Mouse (Mus musculus): ENCODE results near the gene Cend1. TPM values are rescaled to one million over a fixed set of nuclear protein-coding genes. Genes with fewer than 3 reads are reported as not detected.

The Cend1 gene
- polyA plus RNA-seq, 1 experiment from 2014 or later: 20.5 TPM

GRCm38 (mm10) chr7:141469901-141470636 lies 40.8 kb upstream of the Cend1 start:
- ATAC-seq (ENCODE audit: low FRiP score): no peak
- no peak overlapping the region for H3K4me2 ChIP-seq
- no peaks in the 10 kb centered on the region for H3K9me3 ChIP-seq
- H3K4me3 ChIP-seq (replicated peaks): no peak overlapping the region
- no peak overlapping the region for H3K9ac ChIP-seq
- peaks cover 19% of the 10 kb centered on the region for H3K27me3 ChIP-seq
- peaks cover 34% of the 10 kb centered on the region for H3K36me3 ChIP-seq (replicated peaks)
- WGBS: 87% methylated on average over 18 of the region's 18 CpGs
- no peak overlapping the region for H3K27ac ChIP-seq
- peaks cover 49% of the 10 kb centered on the region for H3K4me1 ChIP-seq

- H3K27ac ChIP-seq: peak overlapping the region; percentile 84
- peak overlapping the region; percentile 71; the same call in 1 of the 2 replicates for H3K9ac ChIP-seq
- WGBS: 79% methylated on average over 6 of the region's 6 CpGs
- peaks cover 26% of the 10 kb centered on the region for H3K27me3 ChIP-seq
- peak overlapping the region; percentile 65 for H3K4me2 ChIP-seq
- peaks cover 34% of the 10 kb centered on the region for H3K36me3 ChIP-seq (replicated peaks)
- peaks cover 53% of the 10 kb centered on the region for H3K4me1 ChIP-seq
- peak overlapping the region; percentile 60 for H3K4me3 ChIP-seq (replicated peaks)
- no peaks in the 10 kb centered on the region for H3K9me3 ChIP-seq
- no peak for ATAC-seq (ENCODE audit: low FRiP score)
Measured at GRCm38 (mm10) chr7:141469352-141469751, 40.1 kb upstream of the Cend1 start.

GRCm38 (mm10) chr7:141468522-141469211 lies 39.4 kb upstream of the Cend1 start:
- Histone ChIP-seq H3K4me2 (peak overlapping the region; percentile 65), H3K27ac (peak overlapping the region; percentile 84), H3K9ac (peak overlapping the region; percentile 71), H3K9me3 (no peaks in the 10 kb centered on the region), H3K27me3 (peaks cover 33% of the 10 kb centered on the region), H3K36me3 (replicated peaks) (peaks cover 34% of the 10 kb centered on the region), H3K4me3 (replicated peaks) (peak overlapping the region; percentile 60), H3K4me1 (peaks cover 46% of the 10 kb centered on the region)
- peak; percentile 82 for ATAC-seq (ENCODE audit: low FRiP score)
- WGBS: 21% methylated on average over 8 of the region's 8 CpGs

GRCm38 (mm10) chr7:141468164-141468521 lies 38.9 kb upstream of the Cend1 start:
- H3K9ac ChIP-seq: peak overlapping the region; percentile 71
- H3K27ac ChIP-seq: peak overlapping the region; percentile 84
- peaks cover 38% of the 10 kb centered on the region for H3K27me3 ChIP-seq
- peaks cover 41% of the 10 kb centered on the region for H3K4me1 ChIP-seq
- H3K4me2 ChIP-seq: peak overlapping the region; percentile 65
- H3K36me3 ChIP-seq (replicated peaks): peaks cover 34% of the 10 kb centered on the region
- H3K9me3 ChIP-seq: no peaks in the 10 kb centered on the region
- WGBS: 29% methylated on average over 5 of the region's 5 CpGs
- peak overlapping the region; percentile 60 for H3K4me3 ChIP-seq (replicated peaks)
- peak; percentile 6; the same call in 1 of the 2 replicates for ATAC-seq (ENCODE audit: low FRiP score)

GRCm38 (mm10) chr7:141467230-141468030 lies 38.1 kb upstream of the Cend1 start, which contains the start of gene Cd151:
Gene Cd151, plus strand, starts transcription at chr7:141467392.
- peak within 1 kb of the TSS; percentile 84 for H3K27ac ChIP-seq
- no peaks in the 10 kb centered on the region for H3K9me3 ChIP-seq
- H3K27me3 ChIP-seq: peaks cover 45% of the 10 kb centered on the region
- ATAC-seq (ENCODE audit: low FRiP score): peak; percentile 72
- WGBS: under 1% methylated on average over 52 of the region's 52 CpGs
- H3K4me2 ChIP-seq: peak within 1 kb of the TSS; percentile 65
- peak within 1 kb of the TSS; percentile 60 for H3K4me3 ChIP-seq (replicated peaks)
- H3K9ac ChIP-seq: peak within 1 kb of the TSS; percentile 71
- peaks cover 29% of the 10 kb centered on the region for H3K36me3 ChIP-seq (replicated peaks)
- peaks cover 42% of the 10 kb centered on the region for H3K4me1 ChIP-seq

GRCm38 (mm10) chr7:141466607-141467148 lies 37.4 kb upstream of the Cend1 start:
- Histone ChIP-seq H3K4me1 (peaks cover 50% of the 10 kb centered on the region), H3K36me3 (replicated peaks) (peaks cover 23% of the 10 kb centered on the region), H3K27ac (no peak overlapping the region), H3K9me3 (no peaks in the 10 kb centered on the region), H3K9ac (peak overlapping the region; percentile 71), H3K4me2 (peak overlapping the region; percentile 65), H3K4me3 (replicated peaks) (peak overlapping the region; percentile 60), H3K27me3 (peaks cover 53% of the 10 kb centered on the region)
- 61% methylated on average over 10 of the region's 10 CpGs for WGBS
- ATAC-seq (ENCODE audit: low FRiP score): no peak

GRCm38 (mm10) chr7:141466045-141466394 lies 36.7 kb upstream of the Cend1 start:
- Histone ChIP-seq H3K27me3 (peaks cover 59% of the 10 kb centered on the region), H3K27ac (no peak overlapping the region), H3K4me3 (replicated peaks) (no peak overlapping the region), H3K9me3 (no peaks in the 10 kb centered on the region), H3K4me2 (no peak overlapping the region), H3K9ac (no peak overlapping the region), H3K36me3 (replicated peaks) (peaks cover 17% of the 10 kb centered on the region), H3K4me1 (peaks cover 54% of the 10 kb centered on the region)
- no peak for ATAC-seq (ENCODE audit: low FRiP score)
- WGBS: 77% methylated on average over 7 of the region's 7 CpGs

GRCm38 (mm10) chr7:141465388-141466044 lies 36.2 kb upstream of the Cend1 start:
- H3K4me3 ChIP-seq (replicated peaks): no peak overlapping the region
- H3K36me3 ChIP-seq (replicated peaks): peaks cover 12% of the 10 kb centered on the region
- peak overlapping the region; percentile 25; the same call in 1 of the 2 replicates for H3K9ac ChIP-seq
- peaks cover 54% of the 10 kb centered on the region for H3K4me1 ChIP-seq
- no peak overlapping the region for H3K4me2 ChIP-seq
- WGBS: 49% methylated on average over 8 of the region's 10 CpGs
- no peaks in the 10 kb centered on the region for H3K9me3 ChIP-seq
- no peak overlapping the region for H3K27ac ChIP-seq
- H3K27me3 ChIP-seq: peaks cover 64% of the 10 kb centered on the region
- ATAC-seq (ENCODE audit: low FRiP score): no peak

- Histone ChIP-seq H3K4me2 (peak overlapping the region; percentile 15), H3K27ac (no peak overlapping the region), H3K4me3 (replicated peaks) (peak overlapping the region; percentile 13), H3K36me3 (replicated peaks) (peaks cover 4% of the 10 kb centered on the region; the same call in 1 of the 2 replicates), H3K27me3 (peaks cover 73% of the 10 kb centered on the region), H3K9me3 (no peaks in the 10 kb centered on the region), H3K9ac (0 out of 2 replicates have a peak overlapping the region, but pooled peaks have one; percentile 25), H3K4me1 (peaks cover 54% of the 10 kb centered on the region)
- WGBS: 2% methylated on average over 38 of the region's 38 CpGs
- no peak for ATAC-seq (ENCODE audit: low FRiP score)
Measured at GRCm38 (mm10) chr7:141464603-141465201, 35.4 kb upstream of the Cend1 start.

GRCm38 (mm10) chr7:141463824-141464602 lies 34.7 kb upstream of the Cend1 start:
- ATAC-seq (ENCODE audit: low FRiP score): no peak
- Histone ChIP-seq H3K4me2 (0 out of 2 replicates have a peak overlapping the region, but pooled peaks have one; percentile 15), H3K4me1 (peaks cover 47% of the 10 kb centered on the region), H3K9ac (no peak overlapping the region), H3K27me3 (peaks cover 79% of the 10 kb centered on the region), H3K9me3 (no peaks in the 10 kb centered on the region), H3K36me3 (replicated peaks) (peaks cover 7% of the 10 kb centered on the region; the same call in 1 of the 2 replicates), H3K27ac (no peak overlapping the region), H3K4me3 (replicated peaks) (peak overlapping the region; percentile 13)
- WGBS: 23% methylated on average over 12 of the region's 12 CpGs
